Mouse (Mus musculus) liver, embryonic 14.5 days (tissue): ENCODE data around the gene Smpdl3b.

Experiments used
- CTCF ChIP-seq: IDR thresholded peaks from 2 replicates; pipeline ENCODE4 v1.5.1; 2016; ENCODE audit warnings: antibody characterized with exemption, low read depth, control low read depth
- EP300 ChIP-seq: IDR thresholded peaks from 2 replicates; pipeline ENCODE4 v1.6.1; 2016; ENCODE audit warnings: antibody characterized with exemption, low read depth

DNA sequence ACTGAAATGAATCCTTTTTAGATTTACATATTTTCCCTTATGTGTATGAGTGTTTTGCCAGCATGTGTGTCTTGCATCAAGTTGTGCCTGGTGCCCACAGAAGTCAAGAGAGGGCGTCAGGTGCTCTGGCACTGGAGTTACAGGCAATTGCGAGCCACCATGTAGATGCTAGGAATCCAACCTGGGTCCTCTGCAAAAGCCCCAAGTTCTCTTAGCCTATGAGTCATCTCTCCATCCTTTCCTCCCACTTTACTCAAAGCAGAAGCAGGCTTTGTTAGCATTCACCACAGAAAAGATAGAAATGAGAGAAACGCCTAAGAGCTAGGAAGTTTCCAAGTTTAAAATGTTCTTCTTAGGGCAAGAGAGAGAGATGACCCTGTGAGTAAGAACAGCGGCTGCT lies 42.8 kb upstream of the Smpdl3b start:
- no peak for TF ChIP-seq CTCF
- TF ChIP-seq EP300 = no peak
